Comparison of ENCODE assay signal across 15 mouse cellular contexts in the genomic region with DNA sequence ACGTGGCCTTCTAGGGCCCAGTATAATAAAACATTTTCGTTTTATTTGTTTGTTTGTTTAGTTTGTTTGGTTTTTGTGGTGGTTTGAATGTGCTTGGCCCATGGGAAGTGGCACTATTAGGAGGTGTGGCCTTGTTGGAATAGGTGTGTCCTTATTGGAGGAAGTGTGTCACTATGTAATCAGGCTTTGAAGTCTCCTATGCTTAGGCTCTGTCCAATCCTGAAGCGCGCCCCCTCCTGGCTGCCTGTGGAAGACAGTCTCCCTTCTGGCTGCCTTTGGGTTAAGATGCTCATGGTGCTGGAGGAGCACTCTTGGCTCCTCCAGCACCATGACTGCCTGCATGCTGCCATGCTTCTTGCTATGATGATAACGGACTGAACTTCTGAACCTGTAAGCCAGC. TPM values are rescaled to one million over a fixed set of nuclear protein-coding genes. Genes with fewer than 3 reads are reported as not detected.
DNase-seq lines count a peak whose midpoint lies in the region; ATAC-seq and TF ChIP-seq lines count a peak whose summit lies in the region.
"Had no signal": no experiment of that assay in that cellular context is flagged by ENCODE, and none has a peak within 500 bp of the region (broad histone marks: within the 10 kb centered on the region; RNA-seq: fewer than 3 reads in every experiment).

No protein-coding gene starts in this region.

- 60% methylated on average over 5 of the region's 5 CpGs for WGBS in hindbrain, postnatal 0 days
- WGBS in hindbrain, embryonic 13.5 days = 75% methylated on average over 5 of the region's 5 CpGs
- WGBS in embryonic facial prominence, embryonic 10.5 days = 66% methylated on average over 5 of the region's 5 CpGs

- no peak overlapping the region for H3K27ac ChIP-seq in hindbrain, postnatal 0 days
- no peak overlapping the region for H3K27ac ChIP-seq in hindbrain, embryonic 13.5 days
- no peak overlapping the region for H3K27ac ChIP-seq in embryonic facial prominence, embryonic 10.5 days (replicated peaks)
- H3K27ac ChIP-seq: forebrain, embryonic 13.5 days; liver, embryonic 13.5 days had no signal

- H3K4me2 ChIP-seq in hindbrain, postnatal 0 days (ENCODE audit: low read depth, low read length) = no peak overlapping the region
- no peak overlapping the region for H3K4me2 ChIP-seq in hindbrain, embryonic 13.5 days
- H3K4me2 ChIP-seq: forebrain, embryonic 13.5 days; liver, embryonic 13.5 days had no signal

- intact Hi-C loops in gastrocnemius, postnatal 36 days (cut with DNase I) = no loop called here

- no peaks in the 10 kb centered on the region for H3K27me3 ChIP-seq in hindbrain, postnatal 0 days (ENCODE audit: insufficient read depth, low read length)
- no peaks in the 10 kb centered on the region for H3K27me3 ChIP-seq in hindbrain, embryonic 13.5 days
- H3K27me3 ChIP-seq in embryonic facial prominence, embryonic 10.5 days (replicated peaks; ENCODE audit: low read depth, poor library complexity, severe bottlenecking) = no peaks in the 10 kb centered on the region
- H3K27me3 ChIP-seq: CH12.LX; forebrain, embryonic 13.5 days; liver, embryonic 13.5 days had no signal

- TF ChIP-seq CTCF in hindbrain, postnatal 0 days (IDR thresholded peaks at IDR 0.05; ENCODE audit: low read depth) = 0 out of 2 replicates have a peak, but pooled peaks have one; percentile 16

- DNase-seq in hindbrain, postnatal 0 days (ENCODE audit: low spot score) = no peak
- peak; percentile 50 for DNase-seq in testis, postnatal 10 days (ENCODE audit: low spot score)
- DNase-seq in testis, postnatal 14 days (ENCODE audit: low spot score) = no peak
- peak; percentile 38 for DNase-seq in embryonic facial prominence, embryonic 10.5 days (ENCODE audit: low spot score)
- DNase-seq in urinary bladder, postnatal 36 days (ENCODE audit: low spot score in 2 of 2) = no peak
- no peak for DNase-seq in layer of hippocampus, postnatal 36 days
- no peak for DNase-seq in gastrocnemius, postnatal 36 days
- DNase-seq: gastrocnemius, postnatal 25 days; heart, postnatal 36 days; liver, embryonic 13.5 days; midbrain, embryonic 14.5 days had no signal

- ATAC-seq in hindbrain, postnatal 0 days = no peak
- ATAC-seq in hindbrain, embryonic 13.5 days (ENCODE audit: low FRiP score) = no peak
- ATAC-seq: forebrain, embryonic 13.5 days had no signal

- no peaks in the 10 kb centered on the region for H3K36me3 ChIP-seq in hindbrain, postnatal 0 days (ENCODE audit: insufficient read depth, low read length)
- no peaks in the 10 kb centered on the region for H3K36me3 ChIP-seq in hindbrain, embryonic 13.5 days
- no peaks in the 10 kb centered on the region for H3K36me3 ChIP-seq in embryonic facial prominence, embryonic 10.5 days (replicated peaks)
- H3K36me3 ChIP-seq: liver, embryonic 13.5 days had no signal

- no peaks in the 10 kb centered on the region for H3K4me1 ChIP-seq in hindbrain, postnatal 0 days (ENCODE audit: insufficient read depth, low read length)
- no peaks in the 10 kb centered on the region for H3K4me1 ChIP-seq in hindbrain, embryonic 13.5 days (replicated peaks)
- H3K4me1 ChIP-seq in embryonic facial prominence, embryonic 10.5 days = peaks cover 6% of the 10 kb centered on the region
- H3K4me1 ChIP-seq: forebrain, embryonic 13.5 days; liver, embryonic 13.5 days had no signal

- H3K9me3 ChIP-seq in hindbrain, postnatal 0 days (ENCODE audit: low read length) = no peaks in the 10 kb centered on the region
- no peaks in the 10 kb centered on the region for H3K9me3 ChIP-seq in hindbrain, embryonic 13.5 days
- no peaks in the 10 kb centered on the region for H3K9me3 ChIP-seq in embryonic facial prominence, embryonic 10.5 days
- H3K9me3 ChIP-seq: forebrain, embryonic 13.5 days; liver, embryonic 13.5 days had no signal

- no peak overlapping the region for H3K9ac ChIP-seq in hindbrain, postnatal 0 days (replicated peaks; ENCODE audit: low read length)
- H3K9ac ChIP-seq in hindbrain, embryonic 13.5 days = no peak overlapping the region
- H3K9ac ChIP-seq: forebrain, embryonic 13.5 days; liver, embryonic 13.5 days had no signal

- H3K4me3 ChIP-seq in hindbrain, postnatal 0 days (ENCODE audit: low read length) = no peak overlapping the region
- H3K4me3 ChIP-seq in hindbrain, embryonic 13.5 days = no peak overlapping the region
- no peak overlapping the region for H3K4me3 ChIP-seq in embryonic facial prominence, embryonic 10.5 days
- H3K4me3 ChIP-seq: forebrain, embryonic 13.5 days; liver, embryonic 13.5 days had no signal

RNA-seq across cellular contexts. Expression of a gene that starts 5.9 kb away (rescaled TPM):
- not detected in 2 replicates for total RNA-seq in hindbrain, postnatal 0 days (2014; rRNA removed)
- not detected in 2 replicates for polyA plus RNA-seq in hindbrain, postnatal 0 days (2015; fragmentation: Nextera tagmentation; extraction: Ambion mirVana)
- not detected in 2 replicates for polyA plus RNA-seq in hindbrain, embryonic 13.5 days (2015; fragmentation: Nextera tagmentation; extraction: Ambion mirVana)
- polyA plus RNA-seq in embryonic facial prominence, embryonic 10.5 days (2016; fragmentation: Nextera tagmentation; extraction: Ambion mirVana) = not detected in 2 replicates
- total RNA-seq in layer of hippocampus, postnatal 36 days (2021) = not detected
- total RNA-seq in gastrocnemius, postnatal 36 days (2021) = under 1 TPM in 1 of 2 experiments, not detected in 1; 0.23 TPM
- total RNA-seq: gastrocnemius, postnatal 25 days; layer of hippocampus, adult 18-20 months had no signal
- polyA plus RNA-seq: forebrain, embryonic 13.5 days; midbrain, embryonic 14.5 days had no signal

RNA-seq across cellular contexts. Expression of a gene that starts 36.7 kb away (rescaled TPM):
- total RNA-seq in hindbrain, postnatal 0 days (2014; rRNA removed) = 0.43 and 0.84 TPM in 2 replicates
- polyA plus RNA-seq in hindbrain, postnatal 0 days (2015; fragmentation: Nextera tagmentation; extraction: Ambion mirVana) = 0.43 and 0.58 TPM in 2 replicates
- polyA plus RNA-seq in hindbrain, embryonic 13.5 days (2015; fragmentation: Nextera tagmentation; extraction: Ambion mirVana) = 0.32 and 0.48 TPM in 2 replicates
- polyA plus RNA-seq in embryonic facial prominence, embryonic 10.5 days (2016; fragmentation: Nextera tagmentation; extraction: Ambion mirVana) = 0.07 and 0.13 TPM in 2 replicates
- under 1 TPM in 1 of 2 experiments, not detected in 1; 0.33 TPM for total RNA-seq in layer of hippocampus, postnatal 36 days (2021)
- total RNA-seq in gastrocnemius, postnatal 36 days (2021) = not detected
- total RNA-seq: gastrocnemius, postnatal 25 days had no signal

RNA-seq across cellular contexts. Expression of a gene that starts 46.5 kb away (rescaled TPM):
- total RNA-seq in hindbrain, postnatal 0 days (2014; rRNA removed) = 6.4 and 7.9 TPM in 2 replicates
- 13.8 and 14.4 TPM in 2 replicates for polyA plus RNA-seq in hindbrain, postnatal 0 days (2015; fragmentation: Nextera tagmentation; extraction: Ambion mirVana)
- polyA plus RNA-seq in hindbrain, embryonic 13.5 days (2015; fragmentation: Nextera tagmentation; extraction: Ambion mirVana) = 18.4 and 20.1 TPM in 2 replicates
- polyA plus RNA-seq in embryonic facial prominence, embryonic 10.5 days (2016; fragmentation: Nextera tagmentation; extraction: Ambion mirVana) = 19.7 and 20.5 TPM in 2 replicates
- total RNA-seq in layer of hippocampus, postnatal 36 days (2021) = 10 to 100 TPM; 20.1 to 21.5 TPM
- 1 to 10 TPM; 3.1 to 4.0 TPM for total RNA-seq in gastrocnemius, postnatal 36 days (2021)

Comparison
In these comparisons a context has a peak if more than half of its experiments do, and no peak if none do; other contexts are left out.
1. DNase-seq: peak in testis, postnatal 10 days (single experiment) and embryonic facial prominence, embryonic 10.5 days (single experiment); none in hindbrain, postnatal 0 days (single experiment), testis, postnatal 14 days (single experiment), urinary bladder, postnatal 36 days (0 of 2), layer of hippocampus, postnatal 36 days (0 of 2) and gastrocnemius, postnatal 36 days (0 of 2).